Mouse (Mus musculus) hindbrain, embryonic 16.5 days (tissue): ENCODE data around the gene Gm14137. TPM values are rescaled to one million over a fixed set of nuclear protein-coding genes. Genes with fewer than 3 reads are reported as not detected.

Experiments used
- ATAC-seq: fragments of 200-750 bp; cut with Nextera tagmentation; 2 replicates; pipeline ENCODE4 v1.8.0; 2017; ENCODE audit warnings: moderate TSS enrichment, moderate library complexity
- H3K27ac ChIP-seq: fragments of 300-500 bp; sonication (generic); 2 replicates; pipeline ENCODE4 v1.5.1; 2014; ENCODE audit warnings: low read depth, mild to moderate bottlenecking, control low read depth, low read length, moderate library complexity
- H3K27me3 ChIP-seq: fragments of 300-500 bp; sonication (generic); replicated peaks from 2 replicates; pipeline ENCODE4 v1.6.1; 2014; ENCODE audit warnings: low read length; ENCODE audit not compliant: control insufficient read depth, insufficient read depth
- H3K36me3 ChIP-seq: fragments of 300-500 bp; sonication (generic); 2 replicates; pipeline ENCODE4 v1.6.1; 2014; ENCODE audit warnings: mild to moderate bottlenecking, low read length, moderate library complexity, mixed read lengths; ENCODE audit not compliant: control insufficient read depth, insufficient read depth
- H3K4me1 ChIP-seq: fragments of 300-500 bp; sonication (generic); 2 replicates; pipeline ENCODE4 v1.6.1; 2014; ENCODE audit warnings: low read depth, low read length; ENCODE audit not compliant: control insufficient read depth, insufficient read depth
- H3K4me2 ChIP-seq: fragments of 300-500 bp; sonication (generic); 2 replicates; pipeline ENCODE4 v1.6.1; 2014; ENCODE audit warnings: mild to moderate bottlenecking, low read length, control low read depth, moderate library complexity
- H3K4me3 ChIP-seq: fragments of 300-500 bp; sonication (generic); 2 replicates; pipeline ENCODE4 v1.5.1; 2014; ENCODE audit warnings: mild to moderate bottlenecking, low read length, control low read depth, moderate library complexity
- H3K9ac ChIP-seq: fragments of 300-500 bp; sonication (generic); 2 replicates; pipeline ENCODE4 v1.6.1; 2014; ENCODE audit warnings: low read depth, mild to moderate bottlenecking, control low read depth, low read length, moderate library complexity
- H3K9me3 ChIP-seq: fragments of 300-500 bp; sonication (generic); 2 replicates; pipeline ENCODE4 v1.6.1; 2014; ENCODE audit warnings: mild to moderate bottlenecking, low read length, moderate library complexity; ENCODE audit not compliant: control insufficient read depth
- WGBS: fragments of 180-500 bp; shearing (Covaris S2); extraction: QIAGEN DNeasy Blood & Tissue Kit; methylation state at CpG from one replicate; pipeline ENCODE4 v1.1.7; 2014; 5-methylcytosine and 5-hydroxymethylcytosine counted together
- polyA plus RNA-seq: library from polyadenylated mRNA; unstranded; fragments of >200 nt; fragmentation: Nextera tagmentation; extraction: Ambion mirVana; gene quantifications from 2 replicates; pipeline ENCODE4 v1.2.1, GENCODE M21; 2015

The Gm14137 gene
- polyA plus RNA-seq, 1 experiment from 2014 or later = 0.86 TPM

GRCm38 (mm10) chr2:119182914-119183313 lies 8.6 kb downstream of the Gm14137 start:
- Histone ChIP-seq H3K9ac (no peak overlapping the region), H3K4me3 (no peak overlapping the region), H3K27me3 (no peaks in the 10 kb centered on the region), H3K4me1 (no peaks in the 10 kb centered on the region), H3K9me3 (no peaks in the 10 kb centered on the region), H3K4me2 (no peak overlapping the region), H3K27ac (no peak overlapping the region), H3K36me3 (peaks cover 16% of the 10 kb centered on the region)
- 74% methylated on average over 7 of the region's 7 CpGs for WGBS
- ATAC-seq = no peak

GRCm38 (mm10) chr2:119189029-119189710 lies 14.9 kb downstream of the Gm14137 start:
- Histone ChIP-seq H3K9ac (no peak overlapping the region; the same call in 1 of the 2 replicates), H3K9me3 (no peaks in the 10 kb centered on the region), H3K27me3 (no peaks in the 10 kb centered on the region), H3K4me3 (peak overlapping the region; percentile 25; the same call in 1 of the 2 replicates), H3K4me1 (peaks cover 3% of the 10 kb centered on the region; the same call in 1 of the 2 replicates), H3K27ac (no peak overlapping the region), H3K36me3 (peaks cover 2% of the 10 kb centered on the region), H3K4me2 (peak overlapping the region; percentile 56)
- 9% methylated on average over 15 of the region's 15 CpGs for WGBS
- ATAC-seq = peak; percentile 88

- Histone ChIP-seq H3K9me3 (no peaks in the 10 kb centered on the region), H3K4me1 (peaks cover 3% of the 10 kb centered on the region; the same call in 1 of the 2 replicates), H3K27ac (no peak overlapping the region), H3K27me3 (no peaks in the 10 kb centered on the region), H3K4me2 (no peak overlapping the region), H3K36me3 (no peaks in the 10 kb centered on the region), H3K9ac (no peak overlapping the region), H3K4me3 (no peak overlapping the region)
- 86% methylated on average over 5 of the region's 5 CpGs for WGBS
- no peak for ATAC-seq
Observed at GRCm38 (mm10) chr2:119190969-119191368, 16.7 kb downstream of the Gm14137 start.

- H3K9ac ChIP-seq = no peak overlapping the region
- 83% methylated on average over 5 of the region's 5 CpGs for WGBS
- H3K36me3 ChIP-seq = no peaks in the 10 kb centered on the region
- H3K27ac ChIP-seq = peak overlapping the region; percentile 9; the same call in 1 of the 2 replicates
- no peaks in the 10 kb centered on the region for H3K27me3 ChIP-seq
- ATAC-seq = no peak
- H3K4me2 ChIP-seq = no peak overlapping the region
- H3K4me1 ChIP-seq = peaks cover 6% of the 10 kb centered on the region
- no peaks in the 10 kb centered on the region for H3K9me3 ChIP-seq
- no peak overlapping the region for H3K4me3 ChIP-seq
Observed at GRCm38 (mm10) chr2:119194140-119194539, 19.8 kb downstream of the Gm14137 start.

GRCm38 (mm10) chr2:119196316-119197108 lies 22.2 kb downstream of the Gm14137 start:
- no peak for ATAC-seq
- Histone ChIP-seq H3K4me1 (peaks cover 6% of the 10 kb centered on the region), H3K9ac (no peak overlapping the region), H3K4me2 (no peak overlapping the region), H3K4me3 (no peak overlapping the region), H3K27ac (no peak overlapping the region), H3K36me3 (no peaks in the 10 kb centered on the region), H3K9me3 (no peaks in the 10 kb centered on the region), H3K27me3 (no peaks in the 10 kb centered on the region)
- WGBS = 44% methylated on average over 4 of the region's 4 CpGs

- no peak overlapping the region for H3K9ac ChIP-seq
- H3K4me2 ChIP-seq = no peak overlapping the region
- H3K4me3 ChIP-seq = no peak overlapping the region
- WGBS = 75% methylated on average over 1 of the region's 1 CpGs
- no peaks in the 10 kb centered on the region for H3K9me3 ChIP-seq
- H3K27ac ChIP-seq = no peak overlapping the region
- peaks cover 6% of the 10 kb centered on the region for H3K4me1 ChIP-seq
- no peaks in the 10 kb centered on the region for H3K27me3 ChIP-seq
- H3K36me3 ChIP-seq = no peaks in the 10 kb centered on the region
- no peak for ATAC-seq
Observed at GRCm38 (mm10) chr2:119197493-119197892, 23.2 kb downstream of the Gm14137 start.

GRCm38 (mm10) chr2:119198049-119198448 lies 23.7 kb downstream of the Gm14137 start:
- Histone ChIP-seq H3K9me3 (no peaks in the 10 kb centered on the region), H3K9ac (no peak overlapping the region), H3K4me2 (no peak overlapping the region), H3K36me3 (no peaks in the 10 kb centered on the region), H3K4me3 (no peak overlapping the region), H3K4me1 (peaks cover 6% of the 10 kb centered on the region), H3K27ac (no peak overlapping the region), H3K27me3 (no peaks in the 10 kb centered on the region)
- WGBS = 58% methylated on average over 1 of the region's 1 CpGs
- no peak for ATAC-seq

GRCm38 (mm10) chr2:119198934-119199333 lies 24.6 kb downstream of the Gm14137 start:
- no peak overlapping the region for H3K4me3 ChIP-seq
- H3K4me2 ChIP-seq = no peak overlapping the region
- H3K9me3 ChIP-seq = no peaks in the 10 kb centered on the region
- no peak overlapping the region for H3K27ac ChIP-seq
- peak; percentile 56; the same call in 1 of the 2 replicates for ATAC-seq
- H3K4me1 ChIP-seq = peaks cover 6% of the 10 kb centered on the region
- no peaks in the 10 kb centered on the region for H3K27me3 ChIP-seq
- no peak overlapping the region for H3K9ac ChIP-seq
- H3K36me3 ChIP-seq = no peaks in the 10 kb centered on the region
- WGBS = 47% methylated on average over 3 of the region's 3 CpGs

GRCm38 (mm10) chr2:119202914-119203453 lies 28.7 kb downstream of the Gm14137 start:
- H3K27ac ChIP-seq = no peak overlapping the region
- H3K4me2 ChIP-seq = no peak overlapping the region
- H3K36me3 ChIP-seq = no peaks in the 10 kb centered on the region
- H3K4me1 ChIP-seq = peaks cover 11% of the 10 kb centered on the region
- H3K9me3 ChIP-seq = no peaks in the 10 kb centered on the region
- WGBS = 61% methylated on average over 5 of the region's 5 CpGs
- H3K9ac ChIP-seq = no peak overlapping the region
- no peak for ATAC-seq
- H3K27me3 ChIP-seq = no peaks in the 10 kb centered on the region
- no peak overlapping the region for H3K4me3 ChIP-seq
